Mouse (Mus musculus) ovary, adult 18-20 months (tissue): ENCODE measurements at regions not wholly inside any gene's neighbourhood (a gene's known extent, or its start where the extent isn't known, plus 50 kb on each side); places are given as distances from the start of the nearest gene placed in this dataset.
"Not testable (repeated sequence)": the region's sequence is repeated elsewhere in the genome, so short reads cannot be mapped to it uniquely, and the experiment has no call there.

Experiments used
- DNase-seq: peaks from one replicate; pipeline ENCODE4 v3.0.0; 2022; ENCODE audit warnings: low spot score, mixed read lengths

GRCm38 (mm10) chr3:8163030-8163429, 1446.9 kb downstream of the Zfp704 start:
- DNase-seq, result no peak

- no peak for DNase-seq
Measured at GRCm38 (mm10) chr3:8161997-8162756, 1447.7 kb downstream of the Zfp704 start.

- no peak for DNase-seq
Measured at GRCm38 (mm10) chr3:8143016-8143415, 1466.9 kb downstream of the Zfp704 start.

- DNase-seq, result no peak
Measured at GRCm38 (mm10) chr3:8142190-8142589, 1467.7 kb downstream of the Zfp704 start.

- DNase-seq, result no peak
Measured at GRCm38 (mm10) chr3:8141664-8142084, 1468.2 kb downstream of the Zfp704 start.

- DNase-seq, result not testable (repeated sequence)
Measured at GRCm38 (mm10) chr3:8123641-8124040, 1486.2 kb downstream of the Zfp704 start.

GRCm38 (mm10) chr3:8123141-8123540, 1486.7 kb downstream of the Zfp704 start:
- DNase-seq, result no peak

GRCm38 (mm10) chr3:8098291-8098690, 1478.0 kb upstream of the 1700008P02Rik start:
- DNase-seq, result no peak

- DNase-seq, result no peak
Measured at GRCm38 (mm10) chr3:8084749-8085148, 1464.5 kb upstream of the 1700008P02Rik start.

GRCm38 (mm10) chr3:8053711-8054110, 1433.5 kb upstream of the 1700008P02Rik start:
- DNase-seq, result no peak

- DNase-seq, result no peak
Measured at GRCm38 (mm10) chr3:8051167-8051566, 1430.9 kb upstream of the 1700008P02Rik start.

- DNase-seq, result no peak
Measured at GRCm38 (mm10) chr3:8049706-8050105, 1429.5 kb upstream of the 1700008P02Rik start.

GRCm38 (mm10) chr3:8046348-8046747, 1426.1 kb upstream of the 1700008P02Rik start:
- DNase-seq, result no peak

GRCm38 (mm10) chr3:8036697-8037096, 1416.5 kb upstream of the 1700008P02Rik start:
- DNase-seq, result no peak

GRCm38 (mm10) chr3:8035091-8035729, 1415.0 kb upstream of the 1700008P02Rik start:
- no peak for DNase-seq

GRCm38 (mm10) chr3:8026325-8027017, 1406.2 kb upstream of the 1700008P02Rik start:
- DNase-seq, result no peak

GRCm38 (mm10) chr3:8022654-8023053, 1402.4 kb upstream of the 1700008P02Rik start:
- no peak for DNase-seq

- no peak for DNase-seq
Measured at GRCm38 (mm10) chr3:8017489-8017888, 1397.2 kb upstream of the 1700008P02Rik start.

- DNase-seq, result no peak
Measured at GRCm38 (mm10) chr3:8016945-8017344, 1396.7 kb upstream of the 1700008P02Rik start.

GRCm38 (mm10) chr3:8009966-8010365, 1389.7 kb upstream of the 1700008P02Rik start:
- DNase-seq, result no peak

- no peak for DNase-seq
Measured at GRCm38 (mm10) chr3:8006708-8007395, 1386.6 kb upstream of the 1700008P02Rik start.

- DNase-seq, result no peak
Measured at GRCm38 (mm10) chr3:8006273-8006672, 1386.0 kb upstream of the 1700008P02Rik start.
